Mouse (Mus musculus) CH12.LX (cell line): ENCODE results near the gene Rbm25. TPM values are rescaled to one million over a fixed set of nuclear protein-coding genes. Genes with fewer than 3 reads are reported as not detected.

Experiments used
- DNase-seq: peaks from one replicate; pipeline ENCODE4 v3.0.0-alpha.2; 2013; ENCODE audit errors: extremely low read depth
- H3K27ac ChIP-seq: 2 replicates; pipeline ENCODE4 v1.5.1; 2012; ENCODE audit warnings: low read depth, mild to moderate bottlenecking, control low read depth, moderate library complexity; ENCODE audit not compliant: insufficient read depth
- H3K27me3 ChIP-seq: replicated peaks from 2 replicates; pipeline ENCODE3; 2012; ENCODE audit warnings: inconsistent platforms
- H3K36me3 ChIP-seq, 2 experiments: replicated peaks in 1 of 2; 2 replicates each; pipeline versions ENCODE3 to v1.6.1; 2012; ENCODE audit warnings: inconsistent platforms in 1 of 2, low read length in 1 of 2, mild to moderate bottlenecking in 1 of 2, mixed read lengths in 1 of 2, moderate library complexity in 1 of 2; ENCODE audit not compliant: control insufficient read depth in 1 of 2, insufficient read depth in 1 of 2
- H3K4me1 ChIP-seq, 2 experiments: 2 replicates each; pipeline ENCODE4 v1.6.1; 2012; ENCODE audit warnings: inconsistent platforms in 1 of 2, moderate library complexity in 1 of 2; ENCODE audit not compliant: insufficient read depth in 2 of 2, control insufficient read depth in 1 of 2
- H3K4me2 ChIP-seq: 2 replicates; pipeline ENCODE4 v1.6.1; 2012; ENCODE audit warnings: low read depth, mild to moderate bottlenecking, control low read depth; ENCODE audit not compliant: poor library complexity, insufficient read depth, severe bottlenecking
- H3K4me3 ChIP-seq, 3 experiments: fragments of 150-350 bp in 1 of 3; sonication (generic) in 1 of 3; replicated peaks in 1 of 3; 2 replicates each; pipeline versions ENCODE3 to v1.5.1; 2011 to 2012; ENCODE audit warnings: low read depth in 2 of 3, low read length in 2 of 3, mild to moderate bottlenecking in 2 of 3, moderate library complexity in 2 of 3, control low read depth in 1 of 3, improper control_type of control experiment in 1 of 3, inconsistent platforms in 1 of 3, mixed read lengths in 1 of 3; ENCODE audit not compliant: poor library complexity in 1 of 3
- H3K79me2 ChIP-seq: replicated peaks from 2 replicates; pipeline ENCODE4 v1.6.1; 2012; ENCODE audit warnings: mild to moderate bottlenecking, moderate library complexity; ENCODE audit not compliant: control insufficient read depth, poor library complexity, insufficient read depth, severe bottlenecking; ENCODE audit errors: extremely low read depth
- H3K9ac ChIP-seq: 2 replicates; pipeline ENCODE4 v1.6.1; 2012; ENCODE audit warnings: low read depth, mild to moderate bottlenecking, control low read depth, moderate library complexity; ENCODE audit not compliant: insufficient read depth
- H3K9me3 ChIP-seq: replicated peaks from 2 replicates; pipeline ENCODE3; 2012; ENCODE audit warnings: low read length, inconsistent platforms, mixed read lengths
- BHLHE40 ChIP-seq: IDR thresholded peaks from 2 replicates; pipeline ENCODE4 v1.6.1; 2011; ENCODE audit warnings: mild to moderate bottlenecking, low read depth, low read length, improper control_type of control experiment
- CHD1 ChIP-seq: IDR thresholded peaks from 2 replicates; pipeline ENCODE4 v1.6.1; 2012; ENCODE audit warnings: low read depth, low read length, improper control_type of control experiment, inconsistent platforms
- CTCF ChIP-seq, 2 experiments: IDR thresholded peaks in 1 of 2; conservative IDR thresholded peaks in 1 of 2; 2 replicates each; pipeline ENCODE4 v1.5.1; 2011 to 2012; ENCODE audit warnings: low read depth in 2 of 2, low read length in 2 of 2, improper control_type of control experiment in 1 of 2, inconsistent platforms in 1 of 2, mild to moderate bottlenecking in 1 of 2, moderate library complexity in 1 of 2
- E2F4 ChIP-seq: IDR thresholded peaks from 2 replicates; pipeline ENCODE4 v1.6.1; 2011; ENCODE audit warnings: low read depth, low read length, improper control_type of control experiment; ENCODE audit not compliant: insufficient replicate concordance
- ETS1 ChIP-seq: conservative IDR thresholded peaks from 2 replicates; pipeline ENCODE4 v1.6.1; 2012; ENCODE audit warnings: low read depth, mild to moderate bottlenecking, inconsistent platforms, low read length, improper control_type of control experiment, moderate library complexity
- IRF4 ChIP-seq: IDR thresholded peaks from 2 replicates; pipeline ENCODE4 v1.6.1; 2014; ENCODE audit warnings: low read depth, mild to moderate bottlenecking, inconsistent platforms, low read length, improper control_type of control experiment
- MAX ChIP-seq: IDR thresholded peaks from 2 replicates; pipeline ENCODE4 v1.6.1; 2011; ENCODE audit warnings: low read length, improper control_type of control experiment
- MAZ ChIP-seq: IDR thresholded peaks from 2 replicates; pipeline ENCODE4 v1.6.1; 2012; ENCODE audit warnings: low read depth, mild to moderate bottlenecking, inconsistent platforms, low read length, improper control_type of control experiment, moderate library complexity
- MEF2A ChIP-seq: IDR thresholded peaks from 2 replicates; pipeline ENCODE4 v1.6.1; 2014; ENCODE audit warnings: low read depth, mild to moderate bottlenecking, inconsistent platforms, low read length, improper control_type of control experiment, borderline replicate concordance
- MXI1 ChIP-seq: IDR thresholded peaks from 2 replicates; pipeline ENCODE4 v1.6.1; 2011; ENCODE audit warnings: mild to moderate bottlenecking, low read depth, low read length, improper control_type of control experiment
- MYC ChIP-seq: IDR thresholded peaks from 2 replicates; pipeline ENCODE4 v1.6.1; 2011; ENCODE audit warnings: low read depth, mild to moderate bottlenecking, improper control_type of control experiment, low read length
- NELFE ChIP-seq: IDR thresholded peaks from 2 replicates; pipeline ENCODE4 v1.6.1; 2011; ENCODE audit warnings: low read depth, low read length, improper control_type of control experiment
- NRF1 ChIP-seq: IDR thresholded peaks from 2 replicates; pipeline ENCODE4 v1.6.1; 2014; ENCODE audit warnings: low read depth, mild to moderate bottlenecking, inconsistent platforms, low read length, improper control_type of control experiment, moderate library complexity
- POLR2AphosphoS2 ChIP-seq: IDR thresholded peaks from 2 replicates; pipeline ENCODE4 v1.6.1; 2011; ENCODE audit warnings: low read depth, low read length, improper control_type of control experiment
- RAD21 ChIP-seq: IDR thresholded peaks from 2 replicates; pipeline ENCODE4 v1.6.1; 2011; ENCODE audit warnings: low read depth, mild to moderate bottlenecking, low read length, improper control_type of control experiment, moderate library complexity
- RCOR1 ChIP-seq: conservative IDR thresholded peaks from 2 replicates; pipeline ENCODE4 v1.6.1; 2012; ENCODE audit warnings: low read depth, mild to moderate bottlenecking, inconsistent platforms, low read length, improper control_type of control experiment
- TBP ChIP-seq: conservative IDR thresholded peaks from 2 replicates; pipeline ENCODE4 v1.6.1; 2011; ENCODE audit warnings: low read depth, low read length, improper control_type of control experiment
- USF1 ChIP-seq: IDR thresholded peaks from 2 replicates; pipeline ENCODE4 v1.6.1; 2014; ENCODE audit warnings: low read depth, mild to moderate bottlenecking, inconsistent platforms, low read length, improper control_type of control experiment
- USF2 ChIP-seq: conservative IDR thresholded peaks from 2 replicates; pipeline ENCODE4 v1.6.1; 2011; ENCODE audit warnings: low read depth, low read length, improper control_type of control experiment
- ZC3H11A ChIP-seq: IDR thresholded peaks from 2 replicates; pipeline ENCODE4 v1.6.1; 2012; ENCODE audit warnings: low read depth, mild to moderate bottlenecking, inconsistent platforms, low read length, improper control_type of control experiment
- ZKSCAN1 ChIP-seq: IDR thresholded peaks from 2 replicates; pipeline ENCODE4 v1.6.1; 2012; ENCODE audit warnings: low read depth, inconsistent platforms, low read length, improper control_type of control experiment, borderline replicate concordance
- ZNF384 ChIP-seq: IDR thresholded peaks from 2 replicates; pipeline ENCODE4 v1.6.1; 2012; ENCODE audit warnings: low read depth, low read length, improper control_type of control experiment, inconsistent platforms
- dilution Hi-C: fragments of 300-500 bp; cut with MboI; formaldehyde crosslinking; loops from 2 replicates; pipeline ENCODE4 v1.14.3; 2020; ENCODE audit warnings: low sequenced_read_pairs; ENCODE audit not compliant: extremely low pct_unique_long_range_greater_than_20kb, extremely low pct_ligation_motif_present
- in situ Hi-C: fragments of 300-500 bp; cut with MboI; formaldehyde crosslinking; loops from 3 replicates; pipeline ENCODE4 v1.14.3; 2019; ENCODE audit warnings: low sequenced_read_pairs, low pct_ligation_motif_present, low pct_unique_long_range_greater_than_20kb, mixed read lengths
- polyA plus RNA-seq: library from polyadenylated mRNA; unstranded; fragments of >175 nt; gene quantifications from 2 replicates; pipeline ENCODE4 v1.2.1, GENCODE M21; 2012; ENCODE audit warnings: low read depth; ENCODE audit not compliant: insufficient read length
- total RNA-seq, 2 experiments: library from RNA; depleted of rRNA; stranded (reverse); fragments of 300-350 nt in 1 of 2; fragments of >200 nt in 1 of 2; gene quantifications; 2 replicates each; pipeline ENCODE4 v1.2.3; 2012 to 2014

Gene Rbm25
- total and polyA plus RNA-seq, 3 experiments: 58.6 to 227 (median 97.5) TPM

DNA sequence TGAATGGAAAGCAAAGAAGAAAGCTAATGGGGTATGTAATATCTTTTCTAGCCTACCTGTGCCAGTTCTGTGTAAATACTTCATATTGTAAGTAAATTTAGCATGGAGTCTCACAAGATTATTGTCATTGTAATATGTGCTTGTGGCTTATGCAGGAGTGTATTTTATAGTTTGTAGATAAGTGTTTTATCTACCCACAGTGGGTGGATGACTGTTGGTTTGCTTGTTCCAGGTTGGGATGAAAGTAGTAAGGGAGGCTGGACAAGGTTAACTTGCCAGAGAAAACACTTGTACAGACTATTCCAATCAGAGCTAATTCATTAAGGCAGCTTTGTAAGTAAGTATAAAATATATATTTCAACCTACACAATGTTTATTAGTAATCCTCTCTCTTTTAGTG, 20.4 kb downstream of the Rbm25 start:
- dilution Hi-C loops: no loop called here
- Histone ChIP-seq H3K9ac (no peak overlapping the region), H3K79me2 (peaks cover 46% of the 10 kb centered on the region), H3K27me3 (no peaks in the 10 kb centered on the region), H3K36me3 (peaks cover 43 to 83% of the 10 kb centered on the region in 2 experiments), H3K4me3 (no peak overlapping the region), H3K27ac (no peak overlapping the region), H3K9me3 (no peaks in the 10 kb centered on the region), H3K4me2 (no peak overlapping the region), H3K4me1 (no peaks in the 10 kb centered on the region)
- no peak for DNase-seq
- TF ChIP-seq RCOR1: no peak
- TF ChIP-seq USF1: no peak
- TF ChIP-seq MEF2A: no peak
- no peak for TF ChIP-seq E2F4
- TF ChIP-seq IRF4: no peak
- no peak for TF ChIP-seq POLR2AphosphoS2
- in situ Hi-C loops: no loop called here

DNA sequence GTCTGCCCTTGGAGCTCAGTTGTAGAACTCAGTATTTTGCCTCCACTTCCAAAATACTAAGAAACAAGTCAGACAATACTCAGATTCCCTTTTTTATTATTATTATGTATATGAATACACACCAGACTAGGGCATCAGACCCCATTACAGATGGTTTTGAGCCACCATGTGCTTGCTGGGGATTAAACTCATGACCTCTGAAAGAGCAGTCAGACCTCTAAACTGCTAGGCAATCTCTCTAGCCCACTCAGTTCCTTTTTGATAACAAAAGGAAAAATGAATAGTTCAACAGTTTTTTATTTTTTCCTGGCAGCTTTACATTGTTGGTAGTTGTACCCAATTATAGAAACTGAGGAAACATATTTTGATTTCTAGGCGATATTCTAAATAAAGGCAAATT, 54.4 kb downstream of the Rbm25 start:
- peaks cover 18% of the 10 kb centered on the region for H3K79me2 ChIP-seq
- peaks cover 12 to 33% of the 10 kb centered on the region in 2 experiments for H3K36me3 ChIP-seq
- no peaks in the 10 kb centered on the region for H3K27me3 ChIP-seq
- in situ Hi-C loops: no loop called here
- DNase-seq: no peak
- no peaks in the 10 kb centered on the region for H3K9me3 ChIP-seq
- H3K4me1 ChIP-seq: peaks cover 3 to 12% of the 10 kb centered on the region in 2 experiments; a peak in 3 of 4 replicates
- dilution Hi-C loops: no loop called here
- no peak overlapping the region for H3K4me3 ChIP-seq
- no peak for TF ChIP-seq RCOR1
- no peak for TF ChIP-seq BHLHE40
- no peak for TF ChIP-seq MYC
- TF ChIP-seq MAZ: no peak
- no peak for TF ChIP-seq NRF1
- TF ChIP-seq CTCF (conservative IDR thresholded peaks at IDR 0.05 in 1 of 2, IDR thresholded peaks at IDR 0.05 in 1 of 2; ENCODE audit: low read depth in 2 of 2, low read length in 2 of 2): no peak
- no peak for TF ChIP-seq ZNF384
- no peak for TF ChIP-seq ETS1
- no peak for TF ChIP-seq E2F4
- TF ChIP-seq TBP: no peak
- no peak for TF ChIP-seq ZKSCAN1
- TF ChIP-seq MAX: no peak
- TF ChIP-seq USF1: no peak
- no peak for TF ChIP-seq IRF4
- no peak for TF ChIP-seq CHD1
- no peak for TF ChIP-seq ZC3H11A
- no peak for TF ChIP-seq RAD21
- TF ChIP-seq MXI1: no peak
- no peak for TF ChIP-seq NELFE
- no peak for TF ChIP-seq USF2
- no peak overlapping the region for H3K4me2 ChIP-seq
- no peak overlapping the region for H3K27ac ChIP-seq
- no peak overlapping the region for H3K9ac ChIP-seq
